Mouse (Mus musculus) hindbrain, embryonic 10.5 days (tissue): Measurements from ENCODE around the gene Arpc5. TPM values are rescaled to one million over a fixed set of nuclear protein-coding genes. Genes with fewer than 3 reads are reported as not detected.

Experiments used
- polyA plus RNA-seq: library from polyadenylated mRNA; unstranded; fragments of >200 nt; fragmentation: Nextera tagmentation; extraction: Ambion mirVana; gene quantifications from 2 replicates; pipeline ENCODE4 v1.2.1, GENCODE M21; 2016

Arpc5 gene
- polyA plus RNA-seq, 1 experiment from 2014 or later, result 256 TPM

Other genes starting within 250 kb of the Arpc5 start
- not detected in 2 replicates for gene Apobec4, start 16.0 kb upstream of the Arpc5 start, polyA plus RNA-seq
- 27.1 and 28.9 TPM in 2 replicates for gene Rgl1, start 191 bp upstream of the Arpc5 start, polyA plus RNA-seq
- gene Ncf2, start 33.7 kb downstream of the Arpc5 start, polyA plus RNA-seq, result 2.5 and 4.2 TPM in 2 replicates
- 34.0 and 38.2 TPM in 2 replicates for gene Smg7, start 136.1 kb downstream of the Arpc5 start, polyA plus RNA-seq
- 13.3 and 20.6 TPM in 2 replicates for gene Nmnat2, start 188.5 kb downstream of the Arpc5 start, polyA plus RNA-seq